Mouse (Mus musculus): ENCODE results near the gene D630036H23Rik.
"Not testable (repeated sequence)": the region's sequence is repeated elsewhere in the genome, so short reads cannot be mapped to it uniquely, and the experiment has no call there.

The D630036H23Rik gene

DNA sequence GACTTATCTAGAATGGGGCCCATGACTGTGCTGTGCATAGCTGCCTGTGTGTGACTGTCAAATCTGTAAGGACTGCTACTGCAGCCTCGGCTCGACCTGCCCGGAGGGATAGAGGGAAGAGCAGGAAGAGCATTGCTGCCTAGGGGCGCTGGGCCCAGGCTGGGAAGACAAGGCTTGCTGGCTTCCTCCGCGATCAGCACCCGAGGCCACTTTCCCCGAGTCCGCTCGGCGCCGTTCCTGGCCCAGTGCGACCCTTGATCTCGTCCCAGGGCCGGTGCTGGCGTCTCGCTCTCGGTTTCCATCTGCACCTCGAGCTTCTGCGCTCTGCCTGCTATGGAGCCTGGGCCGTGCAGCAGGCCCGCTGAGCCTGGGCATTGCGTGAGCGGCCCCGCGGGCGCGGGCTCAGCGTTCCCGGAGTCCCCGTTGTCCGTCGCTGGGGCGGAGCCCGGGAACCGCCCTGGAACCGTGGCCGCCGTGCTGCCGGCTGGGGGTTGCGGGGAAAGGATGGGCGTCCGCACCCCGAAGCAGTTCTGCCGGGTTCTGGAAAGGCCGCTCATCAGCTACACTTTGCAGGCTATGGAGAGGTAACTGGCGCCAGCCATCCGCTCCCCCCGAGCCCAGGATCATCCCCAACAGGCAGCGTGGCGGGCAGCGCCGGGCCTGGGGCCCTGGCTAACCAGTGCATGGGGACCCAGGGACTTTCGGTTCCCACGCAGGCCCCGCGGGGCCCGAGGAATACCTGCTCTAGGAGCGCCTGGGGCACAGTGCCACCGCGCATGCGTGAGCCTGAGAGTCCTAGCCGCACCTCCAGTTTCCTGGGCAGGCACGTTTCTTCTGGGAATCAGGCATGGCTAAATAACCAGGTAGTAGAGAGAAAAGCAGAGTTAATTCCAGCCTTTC, at the start of gene D630036H23Rik, which contains the start of gene Ispd:
Gene D630036H23Rik, minus strand, starts transcription at position 741 of the 900 bp plus-strand sequence.
Gene Ispd, plus strand, starts transcription at position 10 of the 900 bp plus-strand sequence.
- DNase-seq = peak; percentile 89 to 93

- DNase-seq = no peak
Observed at GRCm38 (mm10) chr12:36426163-36427045, 44.4 kb upstream of the D630036H23Rik start.

DNA sequence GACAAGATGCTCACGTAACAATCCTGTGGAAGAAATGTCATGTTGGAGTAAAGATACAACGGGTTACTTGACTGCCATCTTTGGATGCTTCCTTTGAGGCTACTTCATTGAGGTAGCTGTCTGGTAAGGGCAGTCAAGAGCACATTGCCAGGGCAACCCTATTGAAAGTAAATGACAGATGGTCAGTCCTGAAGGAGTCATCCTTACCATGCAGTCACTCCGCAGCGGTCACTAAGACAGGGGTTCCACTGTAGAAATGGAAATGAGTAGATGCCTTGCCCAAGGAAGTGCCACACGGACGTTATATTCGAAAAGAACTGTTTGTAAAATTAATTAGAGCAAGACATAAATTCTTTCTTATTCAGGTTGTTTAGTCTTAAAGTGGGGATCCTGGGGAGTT, 43.3 kb upstream of the D630036H23Rik start:
- DNase-seq = no peak

GRCm38 (mm10) chr12:36423677-36424076, 41.7 kb upstream of the D630036H23Rik start:
- no peak for DNase-seq

DNA sequence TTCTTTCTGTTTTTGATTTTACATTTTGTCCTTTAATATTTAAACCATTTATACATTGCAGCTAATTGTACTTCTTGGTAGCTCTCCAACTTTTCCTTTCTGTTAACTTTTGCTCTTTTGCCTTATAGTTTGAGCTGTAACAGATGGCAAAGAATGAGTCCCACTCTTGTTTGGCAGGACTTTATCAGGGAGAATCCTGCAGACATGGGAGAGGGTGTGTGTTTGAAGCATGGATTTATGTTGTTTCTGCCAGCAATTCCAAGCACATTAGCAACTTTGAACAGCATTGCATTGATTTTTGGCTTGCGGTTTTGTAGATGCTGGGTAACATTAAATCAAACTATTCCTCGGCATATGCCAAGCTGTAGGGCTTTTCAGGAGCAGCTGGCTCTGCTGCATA, 13.1 kb upstream of the D630036H23Rik start:
- no peak for DNase-seq

GRCm38 (mm10) chr12:36386991-36387390, 5.0 kb upstream of the D630036H23Rik start:
- DNase-seq = no peak

DNA sequence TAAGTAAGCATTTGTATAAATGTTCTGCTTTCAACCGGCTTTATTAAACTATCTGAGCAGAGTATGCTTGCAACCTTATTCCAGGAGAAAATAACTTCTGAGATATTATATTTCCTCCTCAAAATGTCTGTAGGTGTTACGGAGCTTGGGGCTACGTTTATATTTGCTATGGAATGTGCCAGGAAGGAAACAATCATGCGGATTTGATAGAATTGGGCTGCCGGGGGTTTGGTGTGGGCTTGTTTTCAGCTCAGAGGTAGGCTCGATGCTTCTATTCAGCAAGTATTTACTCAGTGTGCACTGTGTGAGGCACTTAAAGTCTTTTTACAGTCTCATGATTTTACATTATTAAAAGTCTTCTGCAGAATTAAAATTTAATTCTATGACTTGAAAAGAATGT, 3.4 kb upstream of the D630036H23Rik start:
- DNase-seq = no peak

GRCm38 (mm10) chr12:36380806-36381205, 1.2 kb downstream of the D630036H23Rik start:
- no peak for DNase-seq

GRCm38 (mm10) chr12:36380254-36380653, 1.7 kb downstream of the D630036H23Rik start:
- no peak for DNase-seq

- not testable (repeated sequence) for DNase-seq
Observed at GRCm38 (mm10) chr12:36376391-36376790, 5.6 kb downstream of the D630036H23Rik start.

- DNase-seq = no peak
Observed at GRCm38 (mm10) chr12:36373237-36373998, 8.6 kb downstream of the D630036H23Rik start.

DNA sequence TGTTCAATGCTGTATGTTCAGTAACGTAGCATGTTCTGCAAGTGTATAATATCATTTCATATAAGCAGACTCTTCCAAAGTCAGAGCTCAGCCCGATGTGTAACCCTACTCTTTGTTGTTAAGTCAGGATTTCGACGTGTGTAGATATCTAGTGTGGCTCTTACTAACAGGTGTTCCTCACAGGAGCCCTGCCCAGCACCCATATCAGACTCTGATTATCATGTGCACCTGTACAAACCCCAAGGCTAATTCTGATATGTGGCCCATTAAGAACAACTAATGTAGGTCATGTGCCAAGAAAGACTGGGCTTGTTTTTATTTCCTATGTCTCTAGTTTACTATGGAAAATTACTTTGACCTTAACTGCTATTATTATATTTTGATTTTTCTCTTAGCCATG, 18.0 kb downstream of the D630036H23Rik start:
- no peak for DNase-seq

DNA sequence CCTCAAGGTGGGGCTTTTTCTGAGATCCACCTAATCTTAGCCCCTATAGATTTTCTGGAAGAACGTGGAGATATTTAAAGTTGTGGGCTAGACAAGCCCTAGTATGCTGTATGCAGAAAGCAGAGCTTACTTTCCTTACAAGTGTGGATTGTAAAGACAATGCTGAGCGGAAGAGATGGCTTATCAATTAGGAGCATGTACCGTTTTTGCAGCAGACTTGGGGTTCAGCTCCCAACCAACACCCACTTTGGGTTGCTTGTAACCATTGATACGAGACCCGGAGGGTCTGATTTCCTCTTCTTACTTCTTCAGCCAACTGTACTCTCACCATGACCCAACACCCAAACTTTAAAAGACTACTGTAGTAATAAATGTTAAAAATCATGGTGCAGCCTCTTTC, 21.3 kb downstream of the D630036H23Rik start:
- no peak for DNase-seq

DNA sequence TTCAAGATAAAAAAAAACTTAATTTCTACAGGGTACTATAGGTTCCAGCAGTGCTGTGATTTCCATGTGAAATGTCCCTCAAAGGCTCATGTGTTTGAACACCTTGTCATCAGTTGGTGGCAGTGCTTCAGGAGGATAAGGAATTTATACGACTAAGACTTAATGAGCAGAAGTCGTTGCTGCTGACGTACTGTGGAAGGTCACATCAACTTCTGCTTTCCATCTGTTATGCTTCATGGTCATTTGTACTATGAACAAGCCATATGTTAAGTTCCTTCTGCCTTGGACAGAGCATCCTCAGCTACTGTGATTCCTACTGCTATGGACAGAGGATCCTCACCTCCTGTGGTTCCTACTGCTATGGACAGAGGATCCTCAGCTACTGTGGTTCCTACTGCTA, 21.9 kb downstream of the D630036H23Rik start:
- no peak for DNase-seq

GRCm38 (mm10) chr12:36344131-36344530, 37.9 kb downstream of the D630036H23Rik start:
- DNase-seq = no peak

DNA sequence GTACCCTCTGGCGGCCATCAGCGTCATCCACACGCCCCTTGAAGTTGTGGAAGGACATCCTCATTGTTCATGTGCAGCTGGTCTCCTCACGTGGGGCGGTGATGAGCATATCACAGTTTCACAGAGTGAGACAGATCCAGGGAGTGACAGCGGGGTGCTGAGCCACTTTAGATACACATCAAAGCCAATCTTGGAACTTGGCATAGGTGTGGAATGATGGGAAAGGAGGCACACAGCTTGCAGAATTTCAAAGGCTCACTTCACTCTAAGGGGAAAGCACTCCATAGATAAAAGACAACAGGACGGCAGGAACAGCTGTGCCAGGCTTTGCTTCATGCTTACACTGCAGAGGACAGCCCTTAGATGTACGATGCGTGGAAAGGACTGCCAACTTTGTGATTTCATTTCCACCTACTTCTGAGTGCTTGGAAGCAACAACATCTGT, 48.1 kb downstream of the D630036H23Rik start:
- DNase-seq = no peak

DNA sequence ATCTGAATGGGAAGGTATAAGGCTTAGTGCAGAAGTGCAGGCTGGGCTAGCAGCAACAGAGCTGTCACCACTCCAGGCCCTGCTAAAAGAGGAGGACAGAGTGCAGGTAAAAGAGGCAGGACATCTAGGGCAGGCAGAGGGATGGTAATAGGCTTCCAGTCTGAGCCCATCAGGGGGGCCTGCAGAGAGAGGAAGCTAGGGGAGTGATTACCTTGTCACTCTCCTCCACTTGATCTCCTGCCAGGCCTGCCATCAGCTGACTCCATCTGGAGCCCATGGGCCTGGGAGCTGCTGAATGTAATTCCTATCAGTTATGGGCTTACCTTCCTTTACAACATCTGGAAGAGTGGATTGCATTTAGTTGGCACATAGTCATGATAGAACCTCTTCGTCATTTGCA, 49.3 kb downstream of the D630036H23Rik start:
- DNase-seq = no peak

Measured in lung, adult 18-20 months (tissue).